Mouse (Mus musculus) midbrain, postnatal 0 days (tissue): ENCODE data around the gene Sae1. TPM values are rescaled to one million over a fixed set of nuclear protein-coding genes. Genes with fewer than 3 reads are reported as not detected.

Source experiments
- ATAC-seq: fragments of 200-750 bp; cut with Nextera tagmentation; 2 replicates; pipeline ENCODE4 v1.8.0; 2017; ENCODE audit warnings: moderate number of reproducible peaks, mild to moderate bottlenecking, moderate TSS enrichment, moderate library complexity; ENCODE audit not compliant: low FRiP score
- DNase-seq: peaks from one replicate; pipeline ENCODE4 v3.0.0-alpha.2; 2015; ENCODE audit warnings: low spot score
- H3K27ac ChIP-seq: fragments of 300-500 bp; sonication (generic); 2 replicates; pipeline ENCODE4 v1.5.1; 2014; ENCODE audit warnings: low read depth, mild to moderate bottlenecking, low read length, mixed read lengths
- H3K27me3 ChIP-seq: fragments of 300-500 bp; sonication (generic); 2 replicates; pipeline ENCODE4 v1.6.1; 2014; ENCODE audit warnings: low read length, control low read depth, mixed read lengths; ENCODE audit not compliant: insufficient read depth
- H3K36me3 ChIP-seq: fragments of 300-500 bp; sonication (generic); 2 replicates; pipeline ENCODE4 v1.6.1; 2014; ENCODE audit warnings: low read length, control low read depth, mixed read lengths; ENCODE audit not compliant: insufficient read depth
- H3K4me1 ChIP-seq: fragments of 300-500 bp; sonication (generic); 2 replicates; pipeline ENCODE4 v1.6.1; 2014; ENCODE audit warnings: mild to moderate bottlenecking, control low read depth, antibody characterized with exemption, low read length, mixed read lengths; ENCODE audit not compliant: insufficient read depth
- H3K4me2 ChIP-seq: fragments of 300-500 bp; sonication (generic); 2 replicates; pipeline ENCODE4 v1.6.1; 2014; ENCODE audit warnings: low read depth, mild to moderate bottlenecking, low read length, mixed read lengths; ENCODE audit not compliant: poor library complexity, severe bottlenecking
- H3K4me3 ChIP-seq: fragments of 300-500 bp; sonication (generic); 2 replicates; pipeline ENCODE4 v1.5.1; 2014; ENCODE audit warnings: low read depth, mild to moderate bottlenecking, low read length, moderate library complexity
- H3K9ac ChIP-seq: fragments of 300-500 bp; sonication (generic); replicated peaks from 2 replicates; pipeline ENCODE4 v1.6.1; 2014; ENCODE audit warnings: mild to moderate bottlenecking, low read length, moderate library complexity, mixed read lengths; ENCODE audit not compliant: poor library complexity, severe bottlenecking
- H3K9me3 ChIP-seq: fragments of 300-500 bp; sonication (generic); 2 replicates; pipeline ENCODE4 v1.6.1; 2016; ENCODE audit warnings: low read length, control low read depth
- CTCF ChIP-seq: IDR thresholded peaks from 2 replicates; pipeline ENCODE4 v1.5.1; 2016; ENCODE audit warnings: antibody characterized with exemption, mild to moderate bottlenecking
- WGBS: fragments of 180-500 bp; shearing (Covaris S2); extraction: QIAGEN DNeasy Blood & Tissue Kit; methylation state at CpG from one replicate; pipeline ENCODE4 v1.1.7; 2014; 5-methylcytosine and 5-hydroxymethylcytosine counted together
- polyA plus RNA-seq: library from polyadenylated mRNA; unstranded; fragments of >200 nt; fragmentation: Nextera tagmentation; extraction: Ambion mirVana; gene quantifications from 2 replicates; pipeline ENCODE4 v1.2.1, GENCODE M21; 2015
- total RNA-seq: library from RNA; depleted of rRNA; stranded (reverse); fragments of >200 nt; gene quantifications from 2 replicates; pipeline ENCODE4 v1.2.3, GENCODE M21; 2014

Gene Sae1
- total and polyA plus RNA-seq, 2 experiments from 2014 or later: 84.6 to 195 TPM

GRCm38 (mm10) chr7:16295321-16295900, 92.2 kb downstream of the Sae1 start:
- DNase-seq (peak; percentile 83), ATAC-seq (peak; percentile 35)
- Histone ChIP-seq H3K4me2 (peak overlapping the region; percentile 77), H3K27me3 (no peaks in the 10 kb centered on the region), H3K9ac (peak overlapping the region; percentile 42), H3K36me3 (no peaks in the 10 kb centered on the region), H3K4me1 (peaks cover 4% of the 10 kb centered on the region; the same call in 1 of the 2 replicates), H3K27ac (peak overlapping the region; percentile 80), H3K4me3 (peak overlapping the region; percentile 37), H3K9me3 (no peaks in the 10 kb centered on the region)
- WGBS: 2% methylated on average over 39 of the region's 41 CpGs
- no peak for TF ChIP-seq CTCF

- H3K9me3 ChIP-seq: no peaks in the 10 kb centered on the region
- H3K36me3 ChIP-seq: no peaks in the 10 kb centered on the region
- ATAC-seq (peak; percentile 62), DNase-seq (peak; percentile 93)
- peaks cover 4% of the 10 kb centered on the region; the same call in 1 of the 2 replicates for H3K4me1 ChIP-seq
- peak; percentile 94 for TF ChIP-seq CTCF
- peak overlapping the region; percentile 42 for H3K9ac ChIP-seq
- WGBS: under 1% methylated on average over 23 of the region's 23 CpGs
- peak overlapping the region; percentile 80 for H3K27ac ChIP-seq
- H3K4me2 ChIP-seq: peak overlapping the region; percentile 77
- peak overlapping the region; percentile 37 for H3K4me3 ChIP-seq
- H3K27me3 ChIP-seq: no peaks in the 10 kb centered on the region
Observed at GRCm38 (mm10) chr7:16294837-16295236, 92.8 kb downstream of the Sae1 start.

- peak overlapping the region; percentile 77; the same call in 1 of the 2 replicates for H3K4me2 ChIP-seq
- no peak overlapping the region for H3K27ac ChIP-seq
- 31% methylated on average over 4 of the region's 4 CpGs for WGBS
- H3K4me1 ChIP-seq: peaks cover 4% of the 10 kb centered on the region; the same call in 1 of the 2 replicates
- no peaks in the 10 kb centered on the region for H3K36me3 ChIP-seq
- ATAC-seq (peak; percentile 38), DNase-seq (peak; percentile 64)
- H3K4me3 ChIP-seq: no peak overlapping the region
- no peak overlapping the region for H3K9ac ChIP-seq
- no peaks in the 10 kb centered on the region for H3K27me3 ChIP-seq
- TF ChIP-seq CTCF: peak; percentile 40; the same call in 1 of the 2 replicates
- H3K9me3 ChIP-seq: no peaks in the 10 kb centered on the region
Observed at GRCm38 (mm10) chr7:16294346-16294745, 93.3 kb downstream of the Sae1 start.

- WGBS: 76% methylated on average over 1 of the region's 1 CpGs
- no peaks in the 10 kb centered on the region for H3K27me3 ChIP-seq
- no peak overlapping the region for H3K9ac ChIP-seq
- peaks cover 8% of the 10 kb centered on the region for H3K36me3 ChIP-seq
- H3K4me2 ChIP-seq: no peak overlapping the region
- no peak for DNase-seq
- no peak overlapping the region for H3K27ac ChIP-seq
- no peak for ATAC-seq
- H3K4me3 ChIP-seq: no peak overlapping the region
- H3K9me3 ChIP-seq: no peaks in the 10 kb centered on the region
- 0 out of 2 replicates have a peak, but pooled peaks cover 6% of the 10 kb centered on the region for H3K4me1 ChIP-seq
- TF ChIP-seq CTCF: no peak
Observed at GRCm38 (mm10) chr7:16287791-16288190, 99.8 kb downstream of the Sae1 start.

GRCm38 (mm10) chr7:16287016-16287415, 100.6 kb downstream of the Sae1 start:
- H3K9ac ChIP-seq: 0 out of 2 replicates have a peak overlapping the region, but pooled peaks have one; percentile 57
- DNase-seq: no peak
- 0 out of 2 replicates have a peak, but pooled peaks cover 6% of the 10 kb centered on the region for H3K4me1 ChIP-seq
- H3K36me3 ChIP-seq: peaks cover 14% of the 10 kb centered on the region
- no peaks in the 10 kb centered on the region for H3K9me3 ChIP-seq
- H3K27ac ChIP-seq: peak overlapping the region; percentile 85
- no peak for TF ChIP-seq CTCF
- peak overlapping the region; percentile 59 for H3K4me2 ChIP-seq
- H3K27me3 ChIP-seq: no peaks in the 10 kb centered on the region
- peak overlapping the region; percentile 52 for H3K4me3 ChIP-seq
- ATAC-seq: no peak
- 79% methylated on average over 2 of the region's 2 CpGs for WGBS
